Mouse (Mus musculus) liver, embryonic 12.5 days (tissue): ENCODE measurements around the gene Plbd2. TPM values are rescaled to one million over a fixed set of nuclear protein-coding genes. Genes with fewer than 3 reads are reported as not detected.

Source experiments
- polyA plus RNA-seq: library from polyadenylated mRNA; unstranded; fragments of >200 nt; fragmentation: Nextera tagmentation; extraction: Ambion mirVana; gene quantifications from 2 replicates; pipeline ENCODE4 v1.2.1, GENCODE M21; 2016

The Plbd2 gene
- polyA plus RNA-seq, 1 experiment from 2014 or later, result 27.4 TPM

Other genes starting within 250 kb of the Plbd2 start
- gene Lhx5, start 71.9 kb downstream of the Plbd2 start, polyA plus RNA-seq, result not detected in 2 replicates
- 1.1 TPM in 2 replicates for gene Sdsl, start 30.8 kb downstream of the Plbd2 start, polyA plus RNA-seq
- gene Sds, start 27.1 kb downstream of the Plbd2 start, polyA plus RNA-seq, result not detected in 2 replicates
- 4.2 and 6.0 TPM in 2 replicates for gene Slc8b1, start 7.5 kb upstream of the Plbd2 start, polyA plus RNA-seq
- 24.8 and 25.4 TPM in 2 replicates for gene Tpcn1, start 85.0 kb upstream of the Plbd2 start, polyA plus RNA-seq
- gene Iqcd, start 85.4 kb upstream of the Plbd2 start, polyA plus RNA-seq, result 2.0 and 2.1 TPM in 2 replicates
- 7.3 and 8.4 TPM in 2 replicates for gene Rita1, start 109.0 kb upstream of the Plbd2 start, polyA plus RNA-seq
- gene Ddx54, start 109.1 kb upstream of the Plbd2 start, polyA plus RNA-seq, result 35.0 and 36.3 TPM in 2 replicates
- not detected in 2 replicates for gene Cfap73, start 130.6 kb upstream of the Plbd2 start, polyA plus RNA-seq
- 0.19 and 0.20 TPM in 2 replicates for gene Rasal1, start 145.2 kb upstream of the Plbd2 start, polyA plus RNA-seq
- gene Dtx1, start 208.3 kb upstream of the Plbd2 start, polyA plus RNA-seq, result 0.37 and 0.67 TPM in 2 replicates
- 0.26 and 0.37 TPM in 2 replicates for gene Oas2, start 246.2 kb upstream of the Plbd2 start, polyA plus RNA-seq